Mouse (Mus musculus) megakaryocyte, embryonic 14.5 days (primary cell): ENCODE measurements around the gene Bub1b.

ENCODE experiments used
- FLI1 ChIP-seq: IDR thresholded peaks from 2 replicates; pipeline ENCODE4 v1.6.1; 2012; ENCODE audit warnings: low read length, inconsistent platforms, mixed read lengths
- GATA1 ChIP-seq: IDR thresholded peaks from 3 replicates; pipeline ENCODE4 v1.6.1; 2012; ENCODE audit warnings: mixed read lengths, low read length, inconsistent platforms, borderline replicate concordance

- TF ChIP-seq GATA1 (no peak), FLI1 (no peak)
Measured at GRCm38 (mm10) chr2:118551606-118552005, 46.4 kb upstream of the Bub1b start.
